Mouse (Mus musculus) thymus, postnatal 25 days (tissue): ENCODE measurements around the gene Ptprd.

ENCODE experiments used
- DNase-seq: peaks from one replicate; pipeline ENCODE4 v3.0.0; 2022

Gene Ptprd

GRCm38 (mm10) chr4:77233243-77233642 is 978.5 kb downstream of the Ptprd start:
- no peak for DNase-seq

- no peak for DNase-seq
Measured at GRCm38 (mm10) chr4:77168866-77169265, 1042.9 kb downstream of the Ptprd start.

- no peak for DNase-seq
Measured at GRCm38 (mm10) chr4:77157601-77158000, 1054.2 kb downstream of the Ptprd start.

- no peak for DNase-seq
Measured at GRCm38 (mm10) chr4:77155561-77155960, 1056.2 kb downstream of the Ptprd start.

- no peak for DNase-seq
Measured at GRCm38 (mm10) chr4:77155037-77155436, 1056.7 kb downstream of the Ptprd start.

GRCm38 (mm10) chr4:77124852-77125251 is 1086.9 kb downstream of the Ptprd start:
- no peak for DNase-seq

- DNase-seq = no peak
Measured at GRCm38 (mm10) chr4:77110894-77111293, 1100.9 kb downstream of the Ptprd start.

GRCm38 (mm10) chr4:77107291-77107690 is 1104.5 kb downstream of the Ptprd start:
- no peak for DNase-seq

- DNase-seq = no peak
Measured at GRCm38 (mm10) chr4:77083165-77083564, 1128.6 kb downstream of the Ptprd start.

GRCm38 (mm10) chr4:77077607-77078006 is 1134.2 kb downstream of the Ptprd start:
- no peak for DNase-seq

- no peak for DNase-seq
Measured at GRCm38 (mm10) chr4:77050536-77051207, 1161.1 kb downstream of the Ptprd start.

- no peak for DNase-seq
Measured at GRCm38 (mm10) chr4:77004483-77004882, 1207.3 kb downstream of the Ptprd start.

- no peak for DNase-seq
Measured at GRCm38 (mm10) chr4:76996172-76996571, 1215.6 kb downstream of the Ptprd start.

GRCm38 (mm10) chr4:76989961-76990360 is 1221.8 kb downstream of the Ptprd start:
- DNase-seq = no peak

GRCm38 (mm10) chr4:76977056-76977809 is 1234.5 kb downstream of the Ptprd start:
- no peak for DNase-seq

GRCm38 (mm10) chr4:76948251-76948650 is 1263.5 kb downstream of the Ptprd start:
- no peak for DNase-seq

- no peak for DNase-seq
Measured at GRCm38 (mm10) chr4:76941382-76942360, 1270.1 kb downstream of the Ptprd start.

- DNase-seq = no peak
Measured at GRCm38 (mm10) chr4:76931559-76931958, 1280.2 kb downstream of the Ptprd start.

GRCm38 (mm10) chr4:76913532-76914150 is 1298.1 kb downstream of the Ptprd start:
- DNase-seq = no peak

- no peak for DNase-seq
Measured at GRCm38 (mm10) chr4:76901692-76902091, 1310.1 kb downstream of the Ptprd start.

GRCm38 (mm10) chr4:76889669-76890068 is 1322.1 kb downstream of the Ptprd start:
- no peak for DNase-seq

GRCm38 (mm10) chr4:76881610-76882009 is 1330.2 kb downstream of the Ptprd start:
- no peak for DNase-seq

- no peak for DNase-seq
Measured at GRCm38 (mm10) chr4:76870971-76871370, 1340.8 kb downstream of the Ptprd start.
